Mouse (Mus musculus) layer of hippocampus, postnatal 10 days (tissue): ENCODE measurements around the gene Akt1s1. TPM values are rescaled to one million over a fixed set of nuclear protein-coding genes. Genes with fewer than 3 reads are reported as not detected.

ENCODE experiments used
- DNase-seq, 2 experiments: peaks; one replicate each; pipeline ENCODE4 v3.0.0; 2021; ENCODE audit warnings: low spot score in 2 of 2
- total RNA-seq, 2 experiments: library from RNA; stranded (reverse); gene quantifications; 2 replicates each; pipeline ENCODE4 v1.2.3; 2021

The Akt1s1 gene
- total RNA-seq, 2 experiments from 2014 or later, result 85.8 to 95.5 TPM

DNA sequence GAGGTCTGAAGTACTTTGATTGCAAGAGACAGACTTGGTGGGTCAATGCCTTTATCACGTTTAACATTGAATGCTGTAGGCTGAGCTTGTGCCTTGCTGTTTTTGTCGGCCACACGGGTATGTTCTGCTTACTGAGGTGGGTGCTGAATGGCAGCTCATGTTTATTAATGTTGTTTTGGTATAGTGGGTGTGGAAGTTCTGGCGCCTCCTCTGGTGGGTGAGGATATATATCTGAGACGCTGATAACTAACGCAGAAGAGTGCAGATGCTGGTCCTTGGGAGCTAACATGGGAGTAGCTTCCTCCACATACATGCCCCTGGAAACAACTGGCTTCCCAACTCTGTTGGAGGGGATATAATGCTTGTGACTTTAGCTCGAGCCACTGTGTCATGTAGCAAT is 25.4 kb upstream of the Akt1s1 start:
- peak in 1 of 2 experiments; percentile 11 for DNase-seq

DNA sequence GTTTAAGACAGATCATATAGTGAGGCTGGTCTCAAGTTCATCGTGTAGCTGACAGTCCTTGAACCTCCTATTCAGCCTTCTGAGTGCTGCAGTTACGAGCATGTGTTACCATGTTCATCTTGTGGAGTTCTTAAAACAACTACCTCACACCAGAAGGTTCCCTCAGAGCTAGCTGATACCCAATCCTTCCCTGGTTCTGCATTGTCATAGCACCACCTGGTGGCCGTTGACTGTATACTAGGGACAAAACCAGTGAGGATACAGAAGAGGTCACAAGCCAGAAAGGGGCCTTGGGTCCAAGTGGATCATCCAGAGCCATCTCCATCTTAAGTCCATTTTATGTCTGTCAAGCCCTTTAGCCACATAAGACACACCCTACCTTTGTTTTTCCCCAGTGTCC is 23.9 kb upstream of the Akt1s1 start:
- DNase-seq, result peak; percentile 84 to 86

DNA sequence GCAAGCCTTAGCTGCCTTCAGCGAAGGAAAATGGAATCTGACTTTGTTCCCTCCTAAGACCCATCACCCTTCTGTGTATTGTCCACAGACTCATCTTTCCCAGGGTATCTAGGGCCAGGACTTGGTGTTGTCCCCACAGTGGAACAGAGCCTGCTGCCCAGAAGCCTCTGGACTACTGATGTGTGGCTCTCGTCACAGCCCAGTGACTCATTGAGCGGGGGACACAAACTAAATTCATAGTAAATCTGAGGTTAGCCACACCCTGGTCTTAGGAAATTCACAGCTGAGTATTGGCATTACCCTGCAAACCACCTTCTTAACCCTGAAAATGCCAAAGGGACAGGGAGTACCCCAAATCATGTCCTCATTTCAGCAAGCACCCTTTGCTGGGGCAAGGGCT is 22.0 kb upstream of the Akt1s1 start:
- no peak for DNase-seq

DNA sequence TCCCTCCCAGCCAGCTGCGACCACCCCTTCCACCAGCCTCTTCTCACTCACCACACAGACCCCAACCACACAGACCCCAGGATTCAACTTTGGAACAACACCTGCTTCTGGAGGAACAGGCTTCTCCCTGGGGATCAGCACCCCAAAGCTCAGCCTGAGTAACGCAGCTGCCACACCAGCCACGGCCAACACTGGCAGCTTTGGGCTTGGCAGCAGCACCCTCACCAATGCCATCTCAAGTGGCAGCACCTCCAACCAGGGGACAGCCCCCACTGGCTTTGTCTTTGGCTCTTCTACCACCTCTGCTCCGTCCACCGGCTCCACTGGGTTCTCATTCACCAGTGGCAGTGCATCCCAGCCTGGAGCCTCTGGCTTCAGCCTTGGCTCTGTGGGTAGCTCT is 20.1 kb upstream of the Akt1s1 start:
- no peak for DNase-seq

DNA sequence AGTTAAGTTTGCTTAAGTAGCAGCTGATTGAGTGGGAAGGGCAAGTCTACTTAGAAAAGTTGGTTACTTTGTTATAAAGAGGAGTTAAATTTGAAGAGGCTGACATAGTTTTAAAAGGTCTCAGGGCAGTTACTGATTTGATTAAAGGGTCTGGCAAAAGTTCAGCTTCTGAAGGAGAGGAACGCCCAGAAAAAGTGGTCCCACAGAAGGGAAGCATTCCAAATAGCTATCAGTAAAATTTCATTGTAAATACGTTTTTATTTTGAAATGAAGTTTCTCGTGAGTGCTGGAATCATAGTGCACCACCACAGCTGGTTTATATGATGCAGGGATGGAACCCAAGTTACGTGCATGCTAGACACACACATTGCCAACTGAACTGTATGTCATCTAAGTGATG is 16.0 kb upstream of the Akt1s1 start:
- DNase-seq, result no peak

DNA sequence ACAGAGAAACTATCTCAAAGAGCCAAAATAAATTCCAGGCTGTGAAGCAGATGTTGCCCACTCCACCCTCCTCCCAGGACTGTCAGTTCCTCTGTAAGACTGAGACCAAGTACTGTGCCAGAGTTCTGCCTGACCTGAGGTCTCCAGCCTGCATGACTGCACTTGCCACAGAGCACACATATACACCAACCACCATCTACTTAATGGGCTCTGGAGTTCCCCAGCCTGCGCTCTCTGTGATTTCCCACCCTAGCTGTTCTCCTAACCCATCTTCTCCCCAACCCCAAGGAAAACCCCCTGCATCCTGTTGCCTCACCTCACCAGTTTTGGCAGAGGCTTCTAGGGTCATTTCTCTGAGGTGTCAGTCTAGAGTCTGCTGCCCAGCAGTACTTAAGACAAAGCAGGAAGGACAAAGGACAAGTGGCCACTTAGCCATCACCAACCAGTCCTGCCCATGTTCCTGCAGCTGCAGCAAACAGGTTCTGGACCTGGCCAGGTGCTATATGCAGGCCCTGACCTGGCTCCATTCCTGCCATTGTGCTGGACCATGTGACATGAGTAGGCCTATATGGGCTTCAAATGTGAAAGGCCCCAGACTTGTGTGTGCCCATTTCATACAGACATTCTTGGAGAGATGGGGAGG is 13.3 kb upstream of the Akt1s1 start:
- DNase-seq, result no peak

DNA sequence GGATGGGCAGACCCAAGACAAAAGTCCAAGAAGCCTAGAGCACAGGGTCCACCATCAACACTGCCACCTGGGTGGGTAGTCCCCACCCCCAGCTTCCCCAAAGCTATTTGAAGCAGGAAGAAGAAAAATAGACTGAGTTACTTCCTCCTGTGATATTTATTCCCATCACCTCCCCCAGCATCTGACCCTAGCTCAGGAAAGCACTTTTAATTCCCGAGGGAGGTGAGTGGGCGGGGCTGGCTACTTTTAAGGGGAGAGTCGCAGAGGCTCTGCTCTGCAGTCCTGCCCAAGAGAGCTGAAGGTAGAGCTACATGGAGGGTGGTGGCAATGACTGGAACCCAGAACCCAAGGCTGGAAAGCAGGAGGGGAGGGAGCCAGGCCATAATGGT is 12.8 kb upstream of the Akt1s1 start:
- DNase-seq, result no peak

DNA sequence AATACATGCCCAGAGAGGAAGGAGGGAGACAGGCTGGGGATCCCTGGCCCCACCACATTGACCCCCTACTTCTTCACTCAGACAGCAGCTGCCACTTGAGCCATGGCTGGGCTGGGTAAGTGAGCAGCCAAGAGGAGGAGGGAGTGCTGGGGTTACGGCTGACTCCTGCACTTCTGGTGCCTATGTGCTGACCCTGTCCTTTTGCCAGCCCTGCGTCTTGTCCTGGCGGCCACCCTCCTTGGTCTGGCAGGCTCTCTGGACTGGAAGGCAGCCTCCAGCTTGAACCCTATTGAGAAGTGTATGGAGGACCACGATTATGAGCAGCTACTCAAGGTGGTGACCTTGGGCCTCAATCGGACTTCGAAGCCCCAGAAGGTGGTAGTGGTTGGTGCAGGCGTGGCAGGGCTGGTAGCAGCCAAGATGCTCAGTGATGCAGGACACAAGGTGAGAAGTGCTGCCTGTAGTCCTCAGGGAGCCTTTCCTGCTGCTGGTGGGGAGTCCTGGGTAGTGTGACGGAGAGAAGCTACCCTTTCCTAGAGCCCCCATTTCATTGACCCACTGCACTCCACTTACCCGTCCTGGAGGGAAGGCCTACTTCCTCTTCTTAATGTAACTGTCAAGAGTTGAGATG is 12.3 kb upstream of the Akt1s1 start:
- DNase-seq, result no peak

DNA sequence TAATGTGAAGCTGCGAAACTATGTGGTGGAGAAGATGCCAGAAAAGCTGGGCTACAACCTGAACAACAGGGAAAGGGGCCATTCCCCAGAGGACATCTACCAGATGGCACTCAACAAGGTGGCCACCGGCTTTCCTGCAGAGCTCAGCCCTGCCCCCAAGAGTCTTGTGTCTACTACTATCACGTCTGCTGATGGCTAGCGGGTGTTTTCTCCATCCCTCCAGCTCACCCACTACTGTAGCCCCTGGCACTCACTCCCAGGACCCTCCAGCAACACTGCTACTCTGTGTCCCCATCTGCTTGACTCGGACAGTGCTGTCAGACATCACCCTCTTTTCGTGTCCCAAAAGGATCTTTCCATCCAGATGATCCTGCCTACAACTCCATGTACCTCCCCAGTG is 10.7 kb upstream of the Akt1s1 start:
- DNase-seq, result no peak

DNA sequence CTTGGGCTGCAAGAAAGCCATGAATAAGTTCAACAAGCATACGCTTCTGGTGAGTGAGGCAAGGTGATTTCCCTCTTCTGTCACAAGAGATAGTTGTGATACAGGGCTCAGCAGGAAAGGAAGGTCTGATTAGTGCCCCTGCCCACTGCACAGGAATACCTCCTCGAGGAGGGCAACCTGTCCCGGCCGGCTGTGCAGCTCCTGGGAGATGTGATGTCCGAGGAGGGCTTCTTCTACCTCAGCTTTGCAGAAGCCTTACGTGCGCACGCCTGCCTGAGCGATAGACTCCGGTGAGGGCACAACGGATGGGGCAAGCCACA is 9.7 kb upstream of the Akt1s1 start:
- no peak for DNase-seq

DNA sequence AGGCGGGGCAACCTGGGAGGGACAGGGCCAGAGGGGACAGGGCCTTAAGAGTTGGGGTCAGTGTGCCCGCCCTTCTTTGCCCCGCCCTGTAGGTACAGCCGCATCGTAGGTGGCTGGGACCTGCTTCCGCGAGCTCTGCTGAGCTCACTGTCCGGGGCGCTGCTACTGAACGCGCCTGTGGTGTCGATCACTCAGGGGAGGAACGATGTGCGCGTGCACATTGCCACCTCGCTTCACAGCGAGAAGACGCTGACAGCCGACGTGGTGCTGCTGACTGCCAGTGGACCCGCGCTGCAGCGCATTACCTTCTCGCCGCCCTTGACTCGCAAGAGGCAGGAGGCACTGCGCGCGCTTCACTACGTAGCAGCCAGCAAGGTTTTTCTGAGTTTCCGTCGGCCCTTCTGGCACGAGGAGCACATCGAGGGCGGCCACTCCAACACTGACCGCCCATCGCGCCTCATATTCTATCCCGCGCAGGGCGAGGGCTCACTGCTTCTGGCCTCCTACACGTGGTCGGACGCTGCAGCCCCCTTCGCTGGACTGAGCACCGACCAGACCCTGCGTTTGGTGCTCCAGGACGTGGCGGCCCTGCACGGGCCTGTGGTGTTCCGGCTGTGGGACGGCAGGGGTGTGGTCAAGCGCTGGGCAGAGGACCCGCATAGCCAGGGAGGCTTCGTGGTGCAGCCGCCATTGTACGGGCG is 9.2 kb upstream of the Akt1s1 start:
- peak; percentile 53 to 68 for DNase-seq

DNA sequence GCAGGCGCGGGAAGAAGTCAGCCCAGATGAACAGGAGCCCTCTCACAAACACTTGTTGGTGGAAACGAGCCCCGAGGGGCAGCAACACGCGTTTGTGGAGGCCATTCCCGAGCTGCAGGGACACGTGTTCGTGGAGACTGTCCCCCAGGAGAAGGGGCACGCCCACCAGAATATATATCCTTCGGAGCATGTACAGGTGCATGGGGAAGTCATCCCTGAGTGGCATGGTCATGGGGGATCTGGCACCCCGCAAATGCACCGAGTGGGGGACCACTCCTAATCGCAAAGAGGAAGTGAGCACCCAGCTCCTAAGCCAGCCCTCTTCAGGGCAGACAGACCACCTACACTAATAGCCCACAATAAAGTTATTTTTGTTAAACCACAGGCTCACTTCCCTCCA is 8.4 kb upstream of the Akt1s1 start:
- no peak for DNase-seq

DNA sequence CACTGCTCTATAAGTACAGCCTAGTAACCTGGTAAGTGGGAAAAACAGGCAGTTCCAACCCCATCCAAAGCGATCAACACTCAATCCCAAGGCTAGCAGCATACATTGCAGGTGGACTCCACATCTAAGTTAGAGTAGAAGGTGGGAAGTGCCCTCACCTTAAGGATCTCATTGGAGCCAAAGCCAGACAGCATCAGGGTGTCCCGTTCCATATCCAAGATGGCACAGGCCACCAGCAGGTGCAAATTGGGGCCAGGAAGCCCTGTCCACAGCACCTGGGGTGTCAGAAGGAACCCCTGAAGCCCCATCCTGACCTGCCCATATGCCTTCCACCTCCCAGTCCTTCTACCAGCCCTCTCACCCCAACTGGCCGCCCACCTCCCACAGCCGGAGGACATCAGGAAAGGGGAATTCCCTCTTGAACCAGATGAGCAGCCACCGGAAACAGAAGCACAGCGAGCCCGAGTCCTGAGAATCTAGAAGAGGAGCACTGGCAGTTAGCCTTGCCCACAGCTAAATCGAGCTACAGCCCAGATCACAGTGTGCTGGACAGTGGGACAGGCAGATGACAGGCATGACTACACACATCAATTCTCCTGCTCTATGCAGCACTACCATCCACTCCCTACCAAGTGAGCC is 6.8 kb upstream of the Akt1s1 start:
- DNase-seq, result no peak

DNA sequence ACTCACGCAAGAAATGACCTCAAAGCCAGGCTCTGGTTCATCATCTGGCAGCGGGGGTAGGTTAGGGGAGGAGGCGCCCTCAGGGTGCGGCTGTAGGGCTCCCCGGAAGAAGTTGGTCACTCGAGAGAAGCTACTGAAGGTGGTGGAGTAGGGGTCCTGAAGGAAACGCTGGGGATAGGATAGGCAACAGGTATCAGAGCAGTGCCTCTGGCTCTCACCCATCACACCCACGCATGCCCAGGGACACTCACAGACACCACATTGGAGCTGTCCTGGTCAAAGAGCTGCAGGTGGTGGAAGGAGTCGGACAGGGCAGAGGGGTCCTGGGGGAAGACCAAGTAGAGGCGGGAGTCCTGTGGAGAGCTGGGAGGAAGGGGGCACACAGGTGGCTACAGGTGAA is 3.8 kb upstream of the Akt1s1 start:
- no peak for DNase-seq

DNA sequence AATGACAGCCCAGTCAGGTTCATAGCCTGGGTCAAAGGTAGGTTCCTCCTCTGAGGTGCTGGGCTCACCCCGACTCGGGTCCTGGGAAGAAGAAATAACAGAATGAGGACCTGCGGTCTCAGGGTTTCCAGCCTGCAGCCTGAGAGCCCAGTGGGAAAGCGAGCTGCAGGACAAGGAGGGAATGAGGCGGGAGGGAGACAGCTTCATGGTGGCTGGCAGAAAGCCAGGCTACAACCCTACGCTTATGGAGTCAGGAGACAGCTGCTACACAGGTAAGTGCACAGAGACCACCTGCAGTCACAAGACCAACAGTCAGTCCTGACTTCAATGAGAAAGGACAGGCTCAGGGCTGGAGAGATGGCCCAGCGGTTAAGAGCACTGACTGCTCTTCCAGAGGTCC is 2.0 kb upstream of the Akt1s1 start:
- no peak for DNase-seq

DNA sequence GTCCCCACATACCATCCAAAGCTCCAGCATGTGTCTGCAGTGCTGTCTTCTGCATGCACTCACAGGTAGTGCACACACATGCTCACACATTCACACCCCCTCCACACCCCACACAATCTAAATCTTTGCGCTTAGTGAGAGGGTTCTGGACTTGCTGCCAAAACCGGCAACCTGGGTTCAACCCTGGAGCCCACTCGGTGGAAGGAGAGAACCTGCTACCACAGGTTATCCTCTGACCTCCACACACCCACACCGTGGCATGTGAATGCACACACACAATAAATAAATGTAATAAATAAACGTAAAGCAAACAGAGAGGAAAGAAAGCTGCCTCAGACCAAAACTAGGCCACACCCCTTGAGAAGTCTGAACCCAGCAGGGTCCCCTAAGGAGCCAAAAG is 1.0 kb upstream of the Akt1s1 start:
- no peak for DNase-seq

DNA sequence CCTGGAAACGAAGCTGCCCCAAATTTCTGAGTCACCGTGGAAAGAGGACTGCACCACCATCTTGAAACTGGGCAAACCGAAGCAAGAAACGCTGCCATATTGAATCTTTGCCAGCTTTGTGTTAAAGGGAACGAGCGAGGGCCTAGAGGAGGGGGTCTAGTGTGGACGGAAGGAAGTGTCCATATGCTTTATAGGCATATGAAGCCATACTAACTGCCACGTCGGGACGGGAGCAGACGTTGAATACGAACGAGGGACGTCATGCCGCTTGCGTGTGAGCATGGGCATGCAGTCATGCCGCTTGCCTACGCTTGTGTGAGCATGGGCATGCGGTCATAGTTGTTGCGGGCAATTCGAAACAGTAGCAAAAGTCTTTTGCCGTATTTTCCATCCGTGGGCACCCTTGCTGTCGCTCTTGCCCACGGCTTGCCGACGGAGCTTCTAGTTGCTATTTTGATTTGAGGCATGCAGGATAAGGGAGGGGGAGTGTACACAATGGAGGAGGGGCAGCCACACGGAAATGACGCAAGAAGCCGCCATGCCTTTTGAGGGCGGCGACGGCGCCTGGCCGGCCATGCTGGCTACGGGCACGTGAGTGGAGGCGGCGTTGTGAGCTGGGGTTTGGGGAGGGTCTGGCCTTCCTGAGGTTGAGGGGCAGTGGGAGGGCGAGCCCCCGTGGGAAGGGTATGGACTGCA is 773 bp downstream of the Akt1s1 start:
- DNase-seq, result peak; percentile 89 to 90

DNA sequence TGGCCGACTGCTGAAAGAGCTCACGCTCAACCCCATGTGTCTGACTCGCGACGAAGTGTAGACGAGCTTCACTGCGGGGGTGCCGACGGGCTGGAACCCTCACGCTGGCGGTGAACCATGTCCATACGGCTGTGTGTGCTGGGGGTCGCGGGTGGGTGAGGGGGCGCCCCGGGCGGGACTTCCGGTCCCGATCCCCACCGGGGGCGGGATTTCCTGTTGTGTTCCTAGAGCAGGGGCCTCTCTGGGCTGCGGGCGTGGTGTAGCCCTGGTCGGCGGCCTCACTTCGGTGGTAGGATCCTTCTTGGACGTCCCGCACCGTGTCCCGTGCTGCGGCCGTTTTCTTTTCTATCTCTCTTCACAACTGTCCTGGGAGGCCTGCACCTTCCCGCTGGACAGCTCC is 1.4 kb downstream of the Akt1s1 start:
- peak; percentile 69 to 80 for DNase-seq

DNA sequence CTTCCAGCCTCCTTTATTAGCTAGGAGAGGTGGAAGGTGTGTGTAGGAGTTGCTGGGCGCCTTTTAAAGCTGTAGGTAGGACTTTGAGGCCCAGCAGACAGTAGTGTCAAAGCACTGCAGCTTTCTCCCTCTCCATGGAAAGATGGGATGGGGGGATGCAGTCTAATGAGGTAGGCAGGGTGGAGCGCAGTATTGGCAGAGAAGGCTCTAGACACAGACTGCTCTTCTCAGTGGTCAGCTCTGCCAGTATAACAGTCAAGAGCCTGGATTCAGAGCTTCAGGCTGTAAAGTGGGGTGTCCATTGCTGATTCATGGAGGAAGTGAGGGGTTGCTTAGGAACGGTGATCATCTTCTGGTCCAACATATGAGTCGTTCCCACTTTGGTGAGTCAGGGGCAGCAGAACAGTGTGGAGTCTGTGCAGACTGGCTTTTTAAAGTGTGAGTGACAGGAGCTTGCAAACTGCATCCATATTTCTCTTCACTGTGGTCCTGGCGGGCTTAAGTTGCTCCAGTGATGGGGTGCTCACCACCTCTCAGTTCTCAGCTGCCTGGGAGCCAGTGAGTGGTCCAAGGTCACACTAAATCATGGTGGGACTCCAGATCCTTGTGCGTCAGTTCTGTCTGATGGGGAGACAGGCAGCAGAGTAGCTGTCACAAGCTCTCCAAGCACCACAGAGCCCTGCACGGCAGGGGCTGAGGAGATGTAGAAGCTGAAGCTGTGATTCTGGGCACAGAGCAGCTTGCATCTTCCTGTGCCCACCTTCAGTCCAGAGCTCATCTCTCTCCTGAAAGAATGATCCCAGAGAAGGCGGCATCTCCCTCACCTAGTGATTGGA is 2.2 kb downstream of the Akt1s1 start:
- DNase-seq, result no peak

DNA sequence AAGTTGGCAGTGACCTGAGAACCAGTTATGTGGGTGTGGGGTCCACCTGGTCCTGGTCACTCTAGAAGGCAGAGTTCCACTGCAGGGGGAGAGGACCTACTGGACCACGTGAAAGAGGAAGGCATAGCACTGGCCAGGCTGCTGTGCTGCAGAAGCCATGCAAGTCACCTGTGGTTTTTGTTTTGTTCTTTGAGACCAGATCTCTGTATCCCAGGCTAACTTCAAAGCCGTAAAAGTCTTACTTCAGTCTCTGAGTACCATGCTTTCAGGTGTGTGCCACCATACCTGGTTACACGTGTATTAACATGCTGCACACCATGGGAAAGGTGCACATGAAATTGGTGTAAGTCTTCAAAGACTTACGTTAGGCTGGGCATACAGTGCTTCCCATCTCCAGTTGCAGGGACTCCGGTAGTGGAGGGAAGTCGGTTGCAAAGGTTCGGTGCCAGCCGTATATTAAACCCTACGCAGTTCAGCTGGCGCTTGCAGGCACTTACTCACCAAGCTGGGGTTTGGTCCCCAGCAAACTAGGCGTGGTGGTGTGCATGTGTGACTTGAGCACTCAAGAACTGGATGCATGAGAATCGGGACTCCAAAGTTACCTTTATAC is 2.9 kb downstream of the Akt1s1 start:
- no peak for DNase-seq
